Mouse (Mus musculus): Measurements from ENCODE around the gene Dis3l.

The Dis3l gene

DNA sequence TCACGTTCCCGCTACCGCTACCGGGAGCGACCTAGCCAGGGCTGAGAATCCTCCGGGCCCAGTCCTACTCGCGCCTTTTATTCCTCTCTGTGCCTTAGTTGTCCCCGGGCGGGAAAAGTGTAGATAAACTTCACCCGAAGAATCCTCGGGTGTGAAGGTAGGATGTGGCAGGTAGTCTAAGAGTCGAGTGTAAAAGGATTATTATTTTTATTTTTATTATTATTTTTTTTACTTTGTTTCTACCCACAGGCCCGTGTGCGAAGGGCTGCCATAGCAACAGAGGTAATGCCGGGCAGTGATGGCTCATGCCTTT, at the start of gene Dis3l:
TSS of gene Dis3l (minus strand) at position 35 of the 313 bp plus-strand sequence.
- DNase-seq: no peak

GRCm38 (mm10) chr9:64389576-64390292, 48.6 kb upstream of the Dis3l start:
- no peak for DNase-seq

GRCm38 (mm10) chr9:64386466-64387211, 45.6 kb upstream of the Dis3l start:
- DNase-seq: no peak

DNA sequence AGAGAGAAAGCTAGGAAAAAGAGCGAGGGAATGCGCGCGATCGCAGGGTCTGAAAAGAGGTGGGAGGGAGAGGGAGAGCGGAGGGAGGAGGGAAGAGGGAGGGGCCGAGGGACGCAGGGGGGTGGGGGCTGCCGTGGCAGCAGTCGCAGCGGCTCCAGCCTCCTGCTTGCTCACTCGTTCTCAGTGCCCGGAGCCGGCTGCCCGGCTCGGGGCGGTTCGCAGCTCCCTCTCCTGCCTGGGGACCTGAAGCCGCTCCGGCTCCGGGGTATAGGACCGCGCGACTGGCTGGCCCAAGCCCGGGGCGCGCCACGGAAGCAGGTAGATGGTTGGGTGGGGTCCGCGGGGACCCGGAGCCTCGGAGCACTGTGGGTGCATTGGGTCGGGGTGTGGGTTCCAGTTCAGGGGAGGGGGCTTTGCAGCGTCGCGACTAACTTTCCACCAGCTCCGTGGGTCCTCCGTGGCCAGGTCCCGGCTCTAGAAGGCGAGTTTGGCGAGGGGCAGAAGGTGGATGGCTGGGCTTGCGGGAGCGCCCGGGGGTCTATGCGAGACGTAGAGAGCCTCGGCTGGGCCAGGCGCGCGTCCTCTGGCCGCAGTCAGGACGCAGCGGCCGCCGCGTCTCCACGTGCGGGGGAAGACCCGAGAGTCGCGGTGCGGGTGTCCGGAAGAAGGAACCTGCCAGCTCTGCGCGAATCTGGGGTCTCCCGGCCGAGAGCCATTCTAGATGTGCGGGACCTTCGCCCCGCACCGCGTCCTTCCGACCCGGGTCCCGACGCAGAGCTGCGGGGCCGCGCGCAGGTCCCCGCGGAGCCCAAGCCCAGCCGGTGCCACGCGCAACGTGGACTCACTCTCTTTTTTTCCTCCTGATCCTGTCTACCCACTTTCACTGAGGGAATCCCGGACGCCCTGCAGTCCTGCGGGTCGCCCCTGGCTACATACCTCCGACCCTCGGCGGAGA, 44.7 kb upstream of the Dis3l start, which contains the start of gene Megf11:
TSS of gene Megf11 (plus strand) at position 116 of the 955 bp plus-strand sequence.
- no peak for DNase-seq

GRCm38 (mm10) chr9:64383021-64383788, 42.1 kb upstream of the Dis3l start:
- DNase-seq: no peak

- no peak for DNase-seq
Observed at GRCm38 (mm10) chr9:64376380-64376779, 35.3 kb upstream of the Dis3l start.

- DNase-seq: no peak
Observed at GRCm38 (mm10) chr9:64371305-64371819, 30.3 kb upstream of the Dis3l start.

DNA sequence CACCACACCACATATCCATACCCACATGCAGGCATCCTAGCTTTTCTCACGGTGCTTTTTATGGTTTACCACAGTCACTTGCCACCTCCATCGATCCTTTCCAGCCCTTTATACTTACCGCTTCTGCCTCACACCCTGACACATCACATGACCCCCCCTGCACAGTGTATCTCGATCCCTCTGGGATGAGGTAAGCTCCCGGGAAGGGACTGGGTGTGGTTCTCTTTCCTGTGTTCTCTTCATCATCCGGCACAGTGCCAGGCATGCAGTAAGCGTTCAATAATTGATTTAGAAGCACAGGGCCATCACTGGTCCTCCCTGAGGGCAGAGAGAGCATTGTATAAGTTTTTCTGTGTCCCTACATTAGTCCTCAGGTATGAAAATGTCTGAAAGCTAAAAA, 28.8 kb upstream of the Dis3l start:
- DNase-seq: no peak

DNA sequence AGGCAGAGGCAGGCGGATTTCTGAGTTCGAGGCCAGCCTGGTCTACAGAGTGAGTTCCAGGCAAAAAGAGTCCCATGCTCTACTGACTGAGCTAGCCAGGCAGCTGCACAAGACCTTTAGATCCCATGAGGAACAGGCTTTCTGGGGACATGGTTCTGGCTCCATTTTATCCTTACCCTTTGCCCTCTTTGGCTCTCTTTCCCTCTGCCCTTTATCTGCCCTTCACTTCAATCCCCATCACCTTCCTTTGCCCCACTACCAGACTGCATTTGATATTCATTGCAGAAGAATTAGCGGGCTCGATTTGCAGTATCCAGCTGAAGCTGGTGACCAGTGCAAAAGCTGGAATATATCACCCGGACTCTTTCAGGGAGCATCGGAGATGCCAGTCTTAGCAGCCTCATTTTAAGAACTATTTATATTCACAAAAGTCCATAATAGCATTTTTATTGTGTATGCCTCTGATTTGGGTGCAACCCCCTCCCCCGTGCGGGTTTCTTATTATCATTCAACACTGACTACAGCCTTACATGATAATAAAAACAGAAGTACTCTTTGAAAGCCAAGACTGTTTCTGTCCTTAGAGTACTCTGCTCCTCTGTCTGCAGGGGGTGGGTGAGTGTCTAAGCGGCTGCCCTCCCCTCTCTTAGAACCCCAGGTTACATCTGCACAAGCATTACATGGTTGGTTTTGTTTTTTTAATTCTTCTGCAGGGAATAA, 20.3 kb upstream of the Dis3l start:
- no peak for DNase-seq

- no peak for DNase-seq
Observed at GRCm38 (mm10) chr9:64355627-64356026, 14.5 kb upstream of the Dis3l start.

DNA sequence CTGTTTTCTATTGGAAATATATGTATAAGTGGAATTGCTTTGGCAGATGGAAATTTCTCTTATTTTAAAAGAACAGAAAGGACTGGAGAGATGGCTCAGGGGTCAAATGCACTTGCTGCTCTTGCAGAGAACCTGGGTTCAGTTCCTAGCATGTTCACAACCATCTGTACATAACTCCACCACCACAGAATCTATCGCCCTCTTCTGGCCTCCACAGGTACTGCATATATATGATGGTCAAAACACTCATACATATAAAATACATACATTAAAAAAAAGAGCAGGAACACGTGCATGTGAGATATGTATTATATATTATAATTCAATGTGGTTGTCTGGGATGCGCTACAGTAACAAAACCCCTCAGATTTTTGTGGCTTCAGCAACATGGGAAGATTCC, 10.1 kb upstream of the Dis3l start:
- no peak for DNase-seq

DNA sequence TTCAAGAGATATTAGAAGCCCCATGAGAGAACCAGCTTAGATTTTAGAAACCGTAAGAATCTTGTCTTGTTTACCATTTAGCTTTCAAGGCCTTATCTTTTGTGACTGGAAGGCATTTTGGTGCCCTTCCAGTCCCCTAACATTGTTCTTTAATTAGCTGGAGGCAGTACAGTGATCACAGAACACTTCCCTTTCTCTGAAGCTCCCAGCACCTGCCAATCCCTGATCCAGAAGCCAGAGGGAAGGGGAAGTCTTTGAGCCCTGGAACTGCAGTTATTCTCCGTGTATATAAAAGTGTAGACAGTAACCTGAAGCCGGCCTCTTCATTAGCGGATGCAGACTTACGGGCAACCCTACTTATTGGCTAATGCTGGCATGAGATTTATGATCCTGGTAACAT, 8.4 kb upstream of the Dis3l start:
- DNase-seq: no peak

- DNase-seq: no peak
Observed at GRCm38 (mm10) chr9:64347377-64347776, 6.3 kb upstream of the Dis3l start.

DNA sequence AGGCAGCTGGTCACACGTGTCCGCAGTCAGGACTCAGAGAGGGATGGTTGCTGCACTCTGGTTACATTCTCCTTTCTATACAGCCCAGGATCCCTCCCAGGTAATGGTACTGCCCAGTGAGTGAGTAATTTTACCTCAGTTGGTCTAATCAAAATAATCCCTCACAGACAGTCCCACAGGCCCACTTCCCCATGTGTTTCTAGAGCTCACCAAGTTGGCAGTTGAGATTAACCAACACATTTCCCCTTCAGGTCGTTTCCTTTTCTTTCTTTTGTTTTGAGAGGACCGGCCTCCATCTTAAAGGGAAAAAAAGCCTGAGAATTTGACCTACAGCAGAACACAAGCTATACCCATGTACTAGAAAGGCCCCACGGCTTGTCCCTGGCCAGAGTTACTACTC, 4.8 kb upstream of the Dis3l start:
- no peak for DNase-seq

GRCm38 (mm10) chr9:64343656-64344055, 2.6 kb upstream of the Dis3l start:
- no peak for DNase-seq

DNA sequence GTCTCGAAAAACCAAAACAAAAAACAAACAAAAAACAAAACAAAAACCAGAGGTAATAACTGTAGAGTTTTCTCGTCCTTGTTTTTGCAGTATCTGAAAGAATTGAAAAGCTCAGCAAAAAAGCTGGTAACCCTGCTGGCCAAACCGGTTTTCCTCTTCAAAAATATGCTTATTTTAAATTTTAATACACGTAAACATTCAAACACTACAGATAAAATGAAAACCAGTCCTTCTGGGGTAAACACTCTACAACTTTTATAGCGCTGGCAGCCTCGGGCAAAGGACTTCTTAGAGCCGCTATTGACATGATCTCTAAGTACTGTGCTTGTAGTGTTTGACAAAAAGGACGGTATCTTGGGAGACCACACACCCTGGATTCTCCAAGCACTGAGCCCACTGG, 583 bp upstream of the Dis3l start:
- DNase-seq: no peak

- DNase-seq: peak; percentile 55 to 69
Observed at GRCm38 (mm10) chr9:64340351-64341253, 486 bp downstream of the Dis3l start.

- no peak for DNase-seq
Observed at GRCm38 (mm10) chr9:64339361-64339760, 1.7 kb downstream of the Dis3l start.

DNA sequence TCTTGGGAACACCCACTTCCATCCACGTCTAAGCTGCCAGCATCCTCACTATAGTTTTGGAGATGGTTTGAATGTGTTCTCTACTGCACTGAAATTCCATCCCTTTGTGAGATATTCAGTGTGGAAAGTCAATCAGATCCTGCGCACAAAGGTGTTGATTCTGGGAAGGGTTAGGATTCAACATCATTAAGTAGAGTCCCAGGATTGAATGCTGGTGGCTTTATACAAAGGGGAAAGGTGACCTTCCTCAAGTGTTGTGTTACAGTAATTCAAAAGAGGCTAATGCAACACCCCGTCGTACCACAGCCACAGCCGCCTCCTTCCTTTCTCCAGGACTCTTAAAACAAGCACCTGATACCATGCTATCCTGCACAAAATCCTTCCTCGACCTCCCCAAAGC, 5.3 kb downstream of the Dis3l start:
- no peak for DNase-seq

DNA sequence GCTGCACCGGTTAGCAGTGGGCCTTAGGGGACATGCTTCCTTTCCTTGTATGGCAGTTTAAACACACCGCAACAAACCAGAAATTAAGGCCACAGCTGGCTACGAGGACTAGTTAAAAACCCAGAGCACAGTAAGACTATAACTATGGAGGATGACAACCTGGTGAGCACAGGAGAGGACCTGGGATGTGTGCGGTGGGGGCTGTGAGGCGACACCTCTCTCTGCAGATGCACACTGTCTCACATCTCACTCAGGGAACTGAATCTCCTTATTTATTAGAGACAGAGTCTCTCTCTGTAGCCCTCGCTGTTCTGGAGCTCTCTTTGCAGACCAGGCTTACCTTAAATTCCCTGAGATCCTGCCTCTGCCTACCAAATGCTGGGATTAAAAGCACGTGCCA, 17.1 kb downstream of the Dis3l start:
- no peak for DNase-seq

DNA sequence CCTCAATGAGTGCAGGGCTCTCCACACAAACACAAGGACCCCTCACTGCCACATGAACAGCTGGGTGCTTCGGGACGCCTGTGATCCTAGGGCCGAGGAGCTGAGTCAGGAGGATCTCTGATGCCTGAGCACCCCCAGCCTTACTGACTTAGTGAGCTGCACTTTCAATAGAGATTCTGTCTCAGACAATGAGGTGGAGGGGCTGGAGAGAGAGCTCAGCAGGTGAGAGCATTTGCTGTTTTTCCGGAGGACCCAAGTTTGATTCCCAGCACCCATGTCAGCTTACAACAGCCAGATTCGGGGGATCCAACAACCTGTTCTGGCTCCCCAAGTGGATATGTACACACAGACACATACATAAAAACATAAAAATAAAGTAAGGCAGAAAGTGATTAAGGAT, 24.1 kb downstream of the Dis3l start:
- DNase-seq: no peak
